ENCODE assay signal across 13 mouse cellular contexts in genomic region chr6:83352666-83353410, GRCm38 (mm10). TPM values are rescaled to one million over a fixed set of nuclear protein-coding genes. Genes with fewer than 3 reads are reported as not detected.
DNase-seq lines count a peak whose midpoint lies in the region; ATAC-seq lines count a peak whose summit lies in the region.
"Had no signal": no experiment of that assay in that cellular context is flagged by ENCODE, and none has a peak within 500 bp of the region (broad histone marks: within the 10 kb centered on the region; RNA-seq: fewer than 3 reads in every experiment).

No protein-coding gene starts in this region.

- peak overlapping the region; percentile 83 for H3K27ac ChIP-seq in liver, embryonic 11.5 days (ENCODE audit: low read depth, low read length)
- H3K27ac ChIP-seq in liver, embryonic 13.5 days: peak overlapping the region; percentile 99
- H3K27ac ChIP-seq: limb, embryonic 12.5 days; neural tube, embryonic 12.5 days had no signal

- H3K4me1 ChIP-seq in erythroblast, embryonic 14.5 days (ENCODE audit: control insufficient read depth): peaks cover 90% of the 10 kb centered on the region
- peaks cover 29% of the 10 kb centered on the region for H3K4me1 ChIP-seq in liver, embryonic 11.5 days (replicated peaks; ENCODE audit: control insufficient read depth, insufficient read depth, low read length)
- peaks cover 82% of the 10 kb centered on the region for H3K4me1 ChIP-seq in liver, embryonic 13.5 days (replicated peaks)

- peak overlapping the region; percentile 82 for H3K4me3 ChIP-seq in erythroblast, embryonic 14.5 days (replicated peaks)
- H3K4me3 ChIP-seq in liver, embryonic 11.5 days (ENCODE audit: low read depth, low read length): peak overlapping the region; percentile 28
- H3K4me3 ChIP-seq in liver, embryonic 13.5 days (replicated peaks): peak overlapping the region; percentile 83
- H3K4me3 ChIP-seq: limb, embryonic 12.5 days; neural tube, embryonic 12.5 days had no signal

- H3K4me2 ChIP-seq in liver, embryonic 11.5 days: peak overlapping the region; percentile 73
- H3K4me2 ChIP-seq in liver, embryonic 13.5 days: peak overlapping the region; percentile 80
- H3K4me2 ChIP-seq: limb, embryonic 12.5 days; neural tube, embryonic 12.5 days had no signal

- intact Hi-C loops in gastrocnemius, postnatal 14 days (cut with DNase I; ENCODE audit: low total_unique reads): no loop called here

- H3K27me3 ChIP-seq in erythroblast, embryonic 14.5 days (ENCODE audit: control insufficient read depth): no peaks in the 10 kb centered on the region
- no peaks in the 10 kb centered on the region for H3K27me3 ChIP-seq in liver, embryonic 11.5 days (replicated peaks; ENCODE audit: control insufficient read depth, insufficient read depth, low read length)
- H3K27me3 ChIP-seq in liver, embryonic 13.5 days: no peaks in the 10 kb centered on the region
- H3K27me3 ChIP-seq: limb, embryonic 12.5 days; neural tube, embryonic 12.5 days had no signal

- no peak for ATAC-seq in erythroblast, adult 5-6 weeks (replicated peaks; ENCODE audit: low FRiP score, poor library complexity, severe bottlenecking)
- ATAC-seq in liver, embryonic 11.5 days (replicated peaks; ENCODE audit: low FRiP score): no peak
- ATAC-seq in liver, embryonic 13.5 days (ENCODE audit: low read depth): no peak

- peaks cover 93% of the 10 kb centered on the region for H3K36me3 ChIP-seq in erythroblast, embryonic 14.5 days (ENCODE audit: control insufficient read depth)
- H3K36me3 ChIP-seq in liver, embryonic 11.5 days (ENCODE audit: control insufficient read depth, insufficient read depth, low read length): peaks cover 19% of the 10 kb centered on the region
- peaks cover 61% of the 10 kb centered on the region for H3K36me3 ChIP-seq in liver, embryonic 13.5 days

- 92% methylated on average over 24 of the region's 24 CpGs for WGBS in liver, embryonic 11.5 days
- 88% methylated on average over 24 of the region's 24 CpGs for WGBS in liver, embryonic 13.5 days (ENCODE audit: insufficient replicate concordance)

- peak overlapping the region; percentile 57 for H3K9ac ChIP-seq in liver, embryonic 11.5 days (ENCODE audit: low read depth, low read length)
- H3K9ac ChIP-seq in liver, embryonic 13.5 days: peak overlapping the region; percentile 96
- H3K9ac ChIP-seq: limb, embryonic 12.5 days; neural tube, embryonic 12.5 days had no signal

- no peak for DNase-seq in liver, embryonic 11.5 days (ENCODE audit: low spot score)
- no peak for DNase-seq in liver
- DNase-seq in cerebellum, adult 18-20 months: peak; percentile 90 to 94
- DNase-seq in liver, embryonic 13.5 days: no peak
- DNase-seq in gastrocnemius, postnatal 14 days: no peak
- DNase-seq in adrenal gland, adult 2 months: no peak
- DNase-seq: embryo, embryonic 11 days; midbrain, embryonic 14.5 days; thymus, adult 2 months had no signal

- H3K9me3 ChIP-seq in erythroblast, embryonic 14.5 days (ENCODE audit: control insufficient read depth, low read length): no peaks in the 10 kb centered on the region
- H3K9me3 ChIP-seq in liver, embryonic 11.5 days (ENCODE audit: control insufficient read depth, low read length): no peaks in the 10 kb centered on the region
- H3K9me3 ChIP-seq in liver, embryonic 13.5 days (replicated peaks): no peaks in the 10 kb centered on the region
- H3K9me3 ChIP-seq: limb, embryonic 12.5 days; neural tube, embryonic 12.5 days had no signal

RNA-seq across cellular contexts. Expression of gene Bola3, which starts 3.9 kb away (rescaled TPM):
- 25.9 and 28.1 TPM in 2 replicates for polyA plus RNA-seq in erythroblast, embryonic 14.5 days (2012)
- total RNA-seq in erythroblast, adult 5-6 weeks (2015; ENCODE audit: low replicate concordance): 99.1 and 113 TPM in 2 replicates
- total RNA-seq in erythroblast, adult 5-6 weeks (2017; ENCODE audit: low replicate concordance): 93.6 and 115 TPM in 2 replicates
- polyA plus RNA-seq in liver, embryonic 11.5 days (2014; fragmentation: Nextera tagmentation; extraction: Ambion mirVana): 307 and 333 TPM in 2 replicates
- 329 and 343 TPM in 2 replicates for polyA plus RNA-seq in liver, embryonic 13.5 days (2015; fragmentation: Nextera tagmentation; extraction: Ambion mirVana)
- 100 to 1,000 TPM; 214 to 234 TPM for total RNA-seq in gastrocnemius, postnatal 14 days (2021)
- 100 to 1,000 TPM; 204 to 358 TPM for total RNA-seq in adrenal gland, adult 2 months (2021)
- polyA plus RNA-seq in adrenal gland, adult 2 months (2012; rRNA removed): 303 and 351 TPM in 2 replicates

RNA-seq across cellular contexts. Expression of gene Mob1a, which starts 27.0 kb away (rescaled TPM):
- 1.8 and 2.4 TPM in 2 replicates for polyA plus RNA-seq in erythroblast, embryonic 14.5 days (2012)
- 51.6 and 54.6 TPM in 2 replicates for total RNA-seq in erythroblast, adult 5-6 weeks (2015; ENCODE audit: low replicate concordance)
- total RNA-seq in erythroblast, adult 5-6 weeks (2017; ENCODE audit: low replicate concordance): 71.1 and 78.7 TPM in 2 replicates
- 78.5 and 84.8 TPM in 2 replicates for polyA plus RNA-seq in liver, embryonic 11.5 days (2014; fragmentation: Nextera tagmentation; extraction: Ambion mirVana)
- 36.9 and 46.5 TPM in 2 replicates for polyA plus RNA-seq in liver, embryonic 13.5 days (2015; fragmentation: Nextera tagmentation; extraction: Ambion mirVana)
- 10 to 100 TPM; 15.7 to 17.5 TPM for total RNA-seq in gastrocnemius, postnatal 14 days (2021)
- total RNA-seq in adrenal gland, adult 2 months (2021): 10 to 100 TPM; 62.1 to 77.7 TPM
- polyA plus RNA-seq in adrenal gland, adult 2 months (2012; rRNA removed): 44.4 and 52.1 TPM in 2 replicates

RNA-seq across cellular contexts. Expression of gene Mthfd2, which starts 27.1 kb away (rescaled TPM):
- 5.3 and 6.1 TPM in 2 replicates for polyA plus RNA-seq in erythroblast, embryonic 14.5 days (2012)
- 13.8 and 21.1 TPM in 2 replicates for total RNA-seq in erythroblast, adult 5-6 weeks (2015; ENCODE audit: low replicate concordance)
- total RNA-seq in erythroblast, adult 5-6 weeks (2017; ENCODE audit: low replicate concordance): 21.8 and 29.0 TPM in 2 replicates
- 119 and 120 TPM in 2 replicates for polyA plus RNA-seq in liver, embryonic 11.5 days (2014; fragmentation: Nextera tagmentation; extraction: Ambion mirVana)
- polyA plus RNA-seq in liver, embryonic 13.5 days (2015; fragmentation: Nextera tagmentation; extraction: Ambion mirVana): 90.3 and 106 TPM in 2 replicates
- total RNA-seq in gastrocnemius, postnatal 14 days (2021): 1 to 10 TPM; 3.7 to 6.7 TPM
- 10 to 100 TPM; 17.8 to 30.8 TPM for total RNA-seq in adrenal gland, adult 2 months (2021)
- 2.5 and 3.8 TPM in 2 replicates for polyA plus RNA-seq in adrenal gland, adult 2 months (2012; rRNA removed)

Comparison
In these comparisons a context has a peak if more than half of its experiments do, and no peak if none do; other contexts are left out.
1. H3K4me3 ChIP-seq: peak in every context shown above with its lines; median percentile 83 in liver, embryonic 13.5 days; 82 in erythroblast, embryonic 14.5 days; 28 in liver, embryonic 11.5 days.
2. DNase-seq: peak in cerebellum, adult 18-20 months (2 of 2); none in liver, embryonic 11.5 days (single experiment), liver (single experiment), liver, embryonic 13.5 days (single experiment), gastrocnemius, postnatal 14 days (single experiment) and adrenal gland, adult 2 months (single experiment).
3. RNA of gene Bola3, which starts 3.9 kb away (polyA plus RNA-seq): 303 to 351 TPM in adrenal gland, adult 2 months, 307 to 333 TPM in liver, embryonic 11.5 days and 329 to 343 TPM in liver, embryonic 13.5 days; 25.9 to 28.1 TPM in erythroblast, embryonic 14.5 days; every median in the first group is over 10 times any median in the second.
4. RNA of gene Mob1a, which starts 27.0 kb away (polyA plus RNA-seq): 78.5 to 84.8 TPM in liver, embryonic 11.5 days, 44.4 to 52.1 TPM in adrenal gland, adult 2 months and 36.9 to 46.5 TPM in liver, embryonic 13.5 days; 1.8 to 2.4 TPM in erythroblast, embryonic 14.5 days; every median in the first group is over 10 times any median in the second.
5. RNA of gene Mthfd2, which starts 27.1 kb away (polyA plus RNA-seq): 119 to 120 TPM in liver, embryonic 11.5 days and 90.3 to 106 TPM in liver, embryonic 13.5 days; 5.3 to 6.1 TPM in erythroblast, embryonic 14.5 days and 2.5 to 3.8 TPM in adrenal gland, adult 2 months; every median in the first group is over 10 times any median in the second.